Mouse (Mus musculus) embryonic fibroblast, embryonic 13.5 days (primary cell): Measurements from ENCODE around the gene Myo5a. TPM values are rescaled to one million over a fixed set of nuclear protein-coding genes. Genes with fewer than 3 reads are reported as not detected.

Source experiments
- H3K27ac ChIP-seq: 2 replicates; pipeline ENCODE4 v1.5.1; 2012; ENCODE audit warnings: low read length, control low read depth, inconsistent platforms; ENCODE audit not compliant: insufficient read depth
- H3K4me1 ChIP-seq: 2 replicates; pipeline ENCODE4 v1.6.1; 2011; ENCODE audit warnings: low read length; ENCODE audit not compliant: control insufficient read depth, insufficient read depth
- H3K4me3 ChIP-seq: 2 replicates; pipeline ENCODE4 v1.5.1; 2011; ENCODE audit warnings: mild to moderate bottlenecking, control low read depth, low read length; ENCODE audit not compliant: insufficient read depth
- CTCF ChIP-seq: IDR thresholded peaks from 2 replicates; pipeline ENCODE4 v1.5.1; 2011; ENCODE audit warnings: mild to moderate bottlenecking, control low read depth, low read length, moderate library complexity, borderline replicate concordance; ENCODE audit not compliant: insufficient read depth
- POLR2A ChIP-seq: IDR thresholded peaks from 2 replicates; pipeline ENCODE4 v1.6.1; 2011; ENCODE audit warnings: low read depth, mild to moderate bottlenecking, control low read depth, low read length, moderate library complexity
- polyA plus RNA-seq: library from polyadenylated mRNA; stranded (reverse); fragments of >200 nt; gene quantifications from 2 replicates; pipeline ENCODE4 v1.2.4, GENCODE M21; 2011; ENCODE audit warnings: low read depth; ENCODE audit not compliant: missing spikeins, insufficient read length

The Myo5a gene
- polyA plus RNA-seq, 1 experiment, result 103 TPM

DNA sequence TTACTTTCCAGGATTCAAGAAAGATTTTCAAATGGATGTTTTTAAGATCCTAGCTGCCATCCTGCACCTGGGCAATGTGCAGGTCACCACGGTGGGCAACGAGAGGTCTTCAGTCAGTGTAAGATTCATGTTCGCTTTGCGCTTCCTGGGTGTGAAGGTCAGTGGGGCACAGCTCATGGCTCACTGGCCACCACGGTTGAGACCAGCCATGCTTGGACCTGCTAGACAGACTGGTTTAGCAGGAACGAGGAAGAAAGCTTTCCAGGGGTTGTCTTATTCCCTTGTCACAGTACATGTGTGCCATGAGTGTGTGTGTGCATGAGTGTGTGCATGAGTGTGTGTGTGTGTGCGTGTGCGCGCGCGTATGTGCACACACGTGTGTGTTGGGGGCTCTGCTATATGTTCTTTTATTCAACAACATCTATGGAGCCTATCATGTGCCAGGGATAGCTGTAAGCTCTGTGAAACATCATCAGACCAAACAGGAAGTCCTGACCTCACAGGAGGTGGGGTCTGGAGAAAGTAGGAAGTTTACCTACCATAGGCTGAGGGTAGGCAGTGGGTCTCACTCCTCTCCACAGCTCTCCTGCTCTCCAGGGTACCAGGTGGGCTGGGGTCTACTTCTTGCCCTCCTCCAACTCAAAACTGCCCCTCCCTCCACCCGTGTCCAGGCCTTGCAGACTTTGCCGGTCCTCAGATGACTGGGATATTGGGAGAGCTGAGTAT is 185.2 kb downstream of the Myo5a start:
- no peak overlapping the region for H3K4me3 ChIP-seq
- 0 out of 2 replicates have a peak, but pooled peaks cover 4% of the 10 kb centered on the region for H3K4me1 ChIP-seq
- H3K27ac ChIP-seq, result no peak overlapping the region
- no peak for TF ChIP-seq POLR2A
- TF ChIP-seq CTCF, result no peak

DNA sequence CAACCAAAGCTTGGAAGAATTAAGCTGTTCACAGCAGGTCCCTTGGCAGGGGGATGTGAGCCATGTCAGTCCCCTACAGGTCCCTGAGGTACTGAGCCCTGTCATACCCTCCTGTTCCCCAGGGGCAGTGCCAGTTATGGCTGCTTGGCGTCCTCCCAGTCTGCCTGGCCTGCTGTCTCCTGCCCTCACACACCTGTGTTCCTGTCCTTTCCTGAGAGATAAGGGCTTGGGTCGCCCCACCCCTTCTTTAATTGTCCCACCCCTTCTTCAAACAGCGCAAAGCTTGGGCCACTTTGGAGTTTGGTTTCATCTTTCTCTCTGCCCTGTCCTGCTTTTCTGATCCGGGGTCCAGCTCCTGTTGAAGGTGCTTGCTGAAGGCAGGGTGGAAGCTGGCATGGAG is 188.0 kb downstream of the Myo5a start:
- H3K4me1 ChIP-seq, result peaks cover 4% of the 10 kb centered on the region
- no peak for TF ChIP-seq CTCF
- no peak for TF ChIP-seq POLR2A
- no peak overlapping the region for H3K27ac ChIP-seq
- no peak overlapping the region for H3K4me3 ChIP-seq

DNA sequence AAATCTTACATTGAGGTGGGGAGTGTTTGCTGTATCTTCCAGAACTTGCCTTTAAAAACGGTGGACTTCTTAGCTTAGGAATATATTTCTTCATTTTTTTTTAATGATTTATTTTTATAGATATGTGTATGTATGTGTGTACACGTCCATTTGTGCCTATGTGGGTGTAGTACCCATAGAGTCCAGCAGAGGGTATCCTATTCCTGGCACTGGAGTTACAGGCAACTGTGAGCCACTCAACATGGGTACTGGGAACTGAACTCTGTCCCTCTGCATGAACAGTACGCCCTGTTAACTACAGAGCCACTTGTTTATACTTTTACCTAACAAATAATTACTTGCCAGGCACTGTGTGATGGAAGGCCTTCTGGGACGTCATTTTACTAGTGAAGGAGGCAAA is 188.8 kb downstream of the Myo5a start:
- Histone ChIP-seq H3K27ac (no peak overlapping the region), H3K4me1 (peaks cover 7% of the 10 kb centered on the region), H3K4me3 (no peak overlapping the region)
- TF ChIP-seq CTCF, result no peak
- no peak for TF ChIP-seq POLR2A

DNA sequence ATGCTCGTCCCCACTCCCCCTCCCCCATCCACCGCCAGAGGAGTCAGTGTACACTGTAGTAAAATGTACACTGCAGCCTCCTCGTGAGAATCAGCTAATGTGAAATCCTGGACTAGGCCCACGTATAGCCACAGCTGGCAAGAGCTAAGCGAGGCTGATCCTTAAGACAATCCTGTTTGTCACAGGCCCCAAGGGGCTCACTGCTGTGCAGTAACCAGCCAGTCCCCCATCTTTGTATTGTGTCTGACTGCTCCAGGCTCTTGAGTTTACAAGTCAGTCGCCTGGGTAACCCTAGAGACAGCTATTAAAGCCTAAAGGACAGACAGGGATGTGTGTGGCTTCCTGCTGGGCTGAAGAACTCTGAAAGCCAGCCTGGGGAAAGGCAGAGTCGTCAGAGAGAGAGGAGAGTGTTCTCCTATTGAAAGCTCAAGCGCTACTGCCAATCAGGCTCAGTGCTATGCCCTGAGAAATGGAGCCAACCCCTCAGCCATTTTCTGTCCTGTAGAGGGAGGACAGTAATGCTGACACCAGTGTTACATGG is 190.6 kb downstream of the Myo5a start:
- TF ChIP-seq CTCF (no peak), POLR2A (no peak)
- no peak overlapping the region for H3K4me3 ChIP-seq
- H3K4me1 ChIP-seq, result peaks cover 7% of the 10 kb centered on the region
- no peak overlapping the region for H3K27ac ChIP-seq

DNA sequence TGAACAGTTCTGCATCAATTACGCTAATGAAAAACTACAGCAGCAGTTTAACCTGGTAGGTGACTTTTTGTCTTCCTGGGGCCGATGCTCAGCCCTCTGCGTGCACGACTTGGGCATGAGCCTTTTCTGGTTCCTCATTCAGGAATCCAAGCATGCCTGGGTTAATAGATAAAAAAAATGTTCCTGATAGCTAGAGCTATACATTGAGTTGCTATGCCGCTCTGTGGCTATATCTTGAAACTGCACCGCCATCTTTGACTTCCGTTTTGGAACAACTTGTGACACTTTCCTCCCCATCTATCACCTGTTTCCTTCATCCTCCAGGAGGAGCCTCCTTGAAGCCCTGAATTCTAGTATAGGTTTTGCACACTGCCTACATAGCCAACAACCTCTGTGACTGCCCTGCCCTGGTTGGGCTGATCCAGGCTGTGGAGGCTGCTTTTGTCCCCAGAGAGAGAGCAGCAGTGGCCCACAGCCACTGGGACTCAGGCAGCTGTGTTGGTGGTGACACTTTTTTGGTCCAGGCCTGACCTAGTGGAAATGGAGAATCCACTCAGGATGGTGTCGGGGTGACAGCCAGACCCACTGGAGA is 191.5 kb downstream of the Myo5a start:
- TF ChIP-seq CTCF (no peak), POLR2A (no peak)
- H3K27ac ChIP-seq, result no peak overlapping the region
- H3K4me3 ChIP-seq, result no peak overlapping the region
- peaks cover 7% of the 10 kb centered on the region for H3K4me1 ChIP-seq

DNA sequence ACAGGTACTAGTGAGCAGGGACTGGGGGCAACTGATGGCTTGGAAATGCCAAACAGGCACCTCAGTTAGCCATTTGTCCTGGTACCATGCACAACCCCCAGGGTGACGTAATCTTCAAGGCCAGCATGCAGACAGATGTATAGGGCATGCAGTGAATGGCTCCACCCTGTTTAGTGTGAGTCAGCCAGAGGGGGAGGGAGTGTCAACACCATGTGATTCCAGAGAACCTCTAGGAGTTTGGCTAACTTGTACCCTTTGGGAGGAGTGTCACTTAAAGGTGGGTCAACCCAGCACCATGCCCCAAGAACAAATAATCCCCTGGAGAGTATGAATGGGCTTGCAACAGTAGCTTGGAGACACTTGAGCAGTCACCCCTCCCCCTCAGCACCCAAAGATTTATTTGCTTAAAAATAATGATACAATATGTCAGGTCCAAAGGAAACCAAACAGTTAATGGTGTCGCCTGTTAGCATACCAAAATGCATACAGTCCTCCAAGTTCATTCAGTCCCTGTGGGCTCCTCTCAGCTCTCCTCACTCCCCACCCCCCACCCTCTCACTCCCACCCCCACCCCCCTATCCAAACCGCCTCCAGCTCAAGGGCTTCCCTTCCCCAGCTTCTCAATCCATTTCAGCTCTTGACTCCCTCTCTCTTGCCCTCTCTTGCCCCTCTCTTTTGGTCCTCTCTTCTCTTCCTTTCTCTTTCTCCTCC is 193.3 kb downstream of the Myo5a start:
- Histone ChIP-seq H3K4me1 (peaks cover 7% of the 10 kb centered on the region), H3K4me3 (no peak overlapping the region), H3K27ac (no peak overlapping the region)
- TF ChIP-seq CTCF (no peak), POLR2A (no peak)

DNA sequence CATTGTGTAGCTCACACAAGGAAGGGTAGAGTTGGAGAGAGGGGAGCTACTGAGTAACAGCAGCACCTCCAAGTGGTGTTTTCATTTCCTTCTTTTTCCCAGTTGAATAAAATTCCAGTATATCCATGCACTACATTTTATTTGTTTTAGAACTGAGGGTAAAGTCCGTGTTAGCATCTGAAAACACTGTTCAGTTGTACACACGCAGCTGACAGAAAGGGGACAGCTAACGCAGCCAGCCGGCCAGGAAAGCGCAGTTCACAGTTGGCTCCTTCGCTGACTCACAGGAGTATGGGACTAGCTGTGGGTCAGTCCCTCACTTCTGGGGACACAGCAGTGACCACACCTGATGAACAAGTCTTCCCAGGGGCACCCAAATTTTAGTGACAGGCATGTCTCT is 196.3 kb downstream of the Myo5a start:
- TF ChIP-seq CTCF (no peak), POLR2A (no peak)
- no peak overlapping the region for H3K27ac ChIP-seq
- peaks cover 7% of the 10 kb centered on the region for H3K4me1 ChIP-seq
- H3K4me3 ChIP-seq, result no peak overlapping the region

DNA sequence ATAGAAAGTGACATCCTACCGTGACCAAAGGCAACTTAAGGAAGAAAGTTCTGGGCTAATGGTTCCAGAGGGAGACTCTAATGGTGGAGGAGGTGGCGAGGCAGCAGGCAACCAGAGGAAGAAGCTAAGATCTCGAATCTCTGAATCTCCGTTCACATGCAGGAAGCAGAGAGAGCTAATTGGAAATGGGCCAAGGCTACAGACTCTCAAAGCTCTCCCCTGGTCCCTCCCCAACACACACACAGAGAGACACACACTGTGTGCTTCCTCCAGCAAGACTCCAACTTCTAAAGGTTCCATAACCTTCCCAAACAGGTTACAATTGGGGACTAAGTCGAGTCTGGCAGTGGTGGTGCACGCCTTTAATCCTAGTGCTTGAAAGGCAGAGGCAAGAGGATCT is 199.6 kb downstream of the Myo5a start:
- Histone ChIP-seq H3K4me1 (no peaks in the 10 kb centered on the region), H3K27ac (no peak overlapping the region), H3K4me3 (no peak overlapping the region)
- TF ChIP-seq CTCF (no peak), POLR2A (no peak)

DNA sequence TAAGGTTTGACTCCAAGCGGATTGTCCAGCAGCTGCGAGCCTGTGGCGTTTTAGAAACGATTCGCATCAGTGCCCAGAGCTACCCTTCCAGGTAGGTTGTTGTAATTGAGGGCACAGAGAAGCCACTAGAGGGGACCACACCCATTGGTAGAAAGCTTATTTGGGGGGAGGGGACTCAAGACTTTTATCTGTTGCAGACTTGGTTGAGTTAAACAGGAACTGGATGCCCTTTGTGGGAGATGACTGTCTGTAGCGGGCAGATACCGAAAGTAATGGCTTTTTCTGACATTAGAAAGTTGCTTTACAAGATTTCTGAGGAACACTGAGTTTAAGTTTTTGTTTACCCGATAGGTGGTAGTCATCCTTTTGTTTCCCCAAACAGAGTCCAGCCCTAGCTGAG is 200.7 kb downstream of the Myo5a start:
- TF ChIP-seq CTCF, result no peak
- TF ChIP-seq POLR2A, result no peak
- Histone ChIP-seq H3K4me1 (no peaks in the 10 kb centered on the region), H3K4me3 (no peak overlapping the region), H3K27ac (no peak overlapping the region)

Other genes with a start within 250 kb of the Myo5a start
- not detected in 2 replicates for gene Onecut1, start 209.1 kb upstream of the Myo5a start, polyA plus RNA-seq
- gene Fam214a, start 118.1 kb upstream of the Myo5a start, polyA plus RNA-seq, result 18.3 and 18.9 TPM in 2 replicates
- gene Arpp19, start 33.4 kb upstream of the Myo5a start, polyA plus RNA-seq, result 220 and 227 TPM in 2 replicates
- 0.99 and 1.9 TPM in 2 replicates for gene Myo5c, start 161.0 kb downstream of the Myo5a start, polyA plus RNA-seq
- 23.1 and 24.0 TPM in 2 replicates for gene Gnb5, start 235.3 kb downstream of the Myo5a start, polyA plus RNA-seq